Mouse (Mus musculus) intestine, embryonic 15.5 days (tissue): ENCODE measurements at regions not wholly inside any gene's neighbourhood (a gene's known extent, or its start where the extent isn't known, plus 50 kb on each side); places are given as distances from the start of the nearest gene placed in this dataset.

Experiments used
- ATAC-seq: fragments of 200-750 bp; cut with Nextera tagmentation; 2 replicates; pipeline ENCODE4 v1.8.0; 2017; ENCODE audit warnings: moderate TSS enrichment, moderate library complexity
- H3K27ac ChIP-seq: fragments of 300-500 bp; sonication (generic); 2 replicates; pipeline ENCODE4 v1.5.1; 2015; ENCODE audit warnings: mild to moderate bottlenecking, inconsistent platforms
- H3K27me3 ChIP-seq: fragments of 300-500 bp; sonication (generic); replicated peaks from 2 replicates; pipeline ENCODE4 v1.6.1; 2015; ENCODE audit warnings: inconsistent platforms
- H3K36me3 ChIP-seq: fragments of 300-500 bp; sonication (generic); 2 replicates; pipeline ENCODE4 v1.6.1; 2015; ENCODE audit warnings: inconsistent platforms
- H3K4me1 ChIP-seq: fragments of 300-500 bp; sonication (generic); replicated peaks from 2 replicates; pipeline ENCODE4 v1.6.1; 2015; ENCODE audit warnings: inconsistent platforms
- H3K4me2 ChIP-seq: fragments of 300-500 bp; sonication (generic); replicated peaks from 2 replicates; pipeline ENCODE4 v1.6.1; 2015; ENCODE audit warnings: mild to moderate bottlenecking, inconsistent platforms
- H3K4me3 ChIP-seq: fragments of 300-500 bp; sonication (generic); replicated peaks from 2 replicates; pipeline ENCODE4 v1.5.1; 2015; ENCODE audit warnings: inconsistent platforms
- H3K9ac ChIP-seq: fragments of 300-500 bp; sonication (generic); 2 replicates; pipeline ENCODE4 v1.6.1; 2015; ENCODE audit warnings: inconsistent platforms
- H3K9me3 ChIP-seq: fragments of 300-500 bp; sonication (generic); 2 replicates; pipeline ENCODE4 v1.6.1; 2016; ENCODE audit warnings: inconsistent platforms
- WGBS: fragments of 180-500 bp; shearing (Covaris S2); methylation state at CpG from one replicate; pipeline ENCODE4 v1.1.7; 2015; 5-methylcytosine and 5-hydroxymethylcytosine counted together

DNA sequence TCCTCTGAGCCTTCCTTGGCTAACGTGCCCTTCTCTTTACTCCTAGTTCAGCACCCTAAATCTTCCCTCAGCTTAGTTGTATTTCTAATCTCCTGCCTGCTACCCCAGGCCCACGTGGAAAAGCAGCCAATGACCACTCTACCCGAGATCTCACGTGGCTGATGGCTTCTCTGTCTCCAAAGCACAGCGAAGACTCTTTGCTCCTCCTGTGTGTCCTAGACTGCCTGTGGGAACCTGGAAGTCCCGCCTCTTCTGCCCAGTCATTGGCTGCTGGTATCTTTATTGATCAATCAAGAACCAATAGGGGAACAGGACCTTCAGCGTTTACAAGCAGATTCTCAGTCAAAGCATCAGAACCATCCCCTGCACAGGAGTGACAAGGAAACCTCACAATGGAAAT is 54.8 kb downstream of the Gm19935 start:
- no peak for ATAC-seq
- no peaks in the 10 kb centered on the region for H3K36me3 ChIP-seq
- H3K27me3 ChIP-seq, result no peaks in the 10 kb centered on the region
- no peaks in the 10 kb centered on the region for H3K9me3 ChIP-seq
- H3K4me3 ChIP-seq, result no peak overlapping the region
- H3K9ac ChIP-seq, result no peak overlapping the region
- no peaks in the 10 kb centered on the region for H3K4me1 ChIP-seq
- WGBS, result 80% methylated on average over 7 of the region's 7 CpGs
- H3K27ac ChIP-seq, result no peak overlapping the region
- H3K4me2 ChIP-seq, result no peak overlapping the region

GRCm38 (mm10) chr8:90761947-90762346 is 55.2 kb downstream of the Gm19935 start:
- Histone ChIP-seq H3K36me3 (no peaks in the 10 kb centered on the region), H3K27me3 (no peaks in the 10 kb centered on the region), H3K4me3 (no peak overlapping the region), H3K9me3 (no peaks in the 10 kb centered on the region), H3K9ac (no peak overlapping the region), H3K4me2 (no peak overlapping the region), H3K4me1 (no peaks in the 10 kb centered on the region), H3K27ac (no peak overlapping the region)
- 80% methylated on average over 5 of the region's 5 CpGs for WGBS
- no peak for ATAC-seq

GRCm38 (mm10) chr8:90761446-90761845 is 55.7 kb downstream of the Gm19935 start:
- 86% methylated on average over 4 of the region's 4 CpGs for WGBS
- H3K36me3 ChIP-seq, result no peaks in the 10 kb centered on the region
- no peak overlapping the region for H3K27ac ChIP-seq
- H3K9me3 ChIP-seq, result no peaks in the 10 kb centered on the region
- no peak overlapping the region for H3K9ac ChIP-seq
- no peak overlapping the region for H3K4me2 ChIP-seq
- ATAC-seq, result no peak
- no peak overlapping the region for H3K4me3 ChIP-seq
- H3K4me1 ChIP-seq, result no peaks in the 10 kb centered on the region
- no peaks in the 10 kb centered on the region for H3K27me3 ChIP-seq

GRCm38 (mm10) chr8:90759531-90759930 is 57.7 kb downstream of the Gm19935 start:
- no peak overlapping the region for H3K27ac ChIP-seq
- no peak for ATAC-seq
- no peaks in the 10 kb centered on the region for H3K27me3 ChIP-seq
- H3K9ac ChIP-seq, result no peak overlapping the region
- no peaks in the 10 kb centered on the region for H3K9me3 ChIP-seq
- H3K36me3 ChIP-seq, result no peaks in the 10 kb centered on the region
- no peaks in the 10 kb centered on the region for H3K4me1 ChIP-seq
- no peak overlapping the region for H3K4me3 ChIP-seq
- 86% methylated on average over 9 of the region's 9 CpGs for WGBS
- no peak overlapping the region for H3K4me2 ChIP-seq

- ATAC-seq, result no peak
- Histone ChIP-seq H3K4me3 (no peak overlapping the region), H3K27me3 (no peaks in the 10 kb centered on the region), H3K9ac (no peak overlapping the region), H3K36me3 (no peaks in the 10 kb centered on the region), H3K4me2 (no peak overlapping the region), H3K4me1 (no peaks in the 10 kb centered on the region), H3K27ac (no peak overlapping the region), H3K9me3 (no peaks in the 10 kb centered on the region)
- WGBS, result 78% methylated on average over 4 of the region's 4 CpGs
Observed at GRCm38 (mm10) chr8:90755020-90755419, 62.2 kb downstream of the Gm19935 start.

- no peak overlapping the region for H3K4me2 ChIP-seq
- 91% methylated on average over 2 of the region's 2 CpGs for WGBS
- H3K9ac ChIP-seq, result no peak overlapping the region
- ATAC-seq, result no peak
- H3K4me1 ChIP-seq, result no peaks in the 10 kb centered on the region
- no peaks in the 10 kb centered on the region for H3K36me3 ChIP-seq
- H3K9me3 ChIP-seq, result no peaks in the 10 kb centered on the region
- no peaks in the 10 kb centered on the region for H3K27me3 ChIP-seq
- no peak overlapping the region for H3K27ac ChIP-seq
- no peak overlapping the region for H3K4me3 ChIP-seq
Observed at GRCm38 (mm10) chr8:90743546-90743945, 73.6 kb downstream of the Gm19935 start.

DNA sequence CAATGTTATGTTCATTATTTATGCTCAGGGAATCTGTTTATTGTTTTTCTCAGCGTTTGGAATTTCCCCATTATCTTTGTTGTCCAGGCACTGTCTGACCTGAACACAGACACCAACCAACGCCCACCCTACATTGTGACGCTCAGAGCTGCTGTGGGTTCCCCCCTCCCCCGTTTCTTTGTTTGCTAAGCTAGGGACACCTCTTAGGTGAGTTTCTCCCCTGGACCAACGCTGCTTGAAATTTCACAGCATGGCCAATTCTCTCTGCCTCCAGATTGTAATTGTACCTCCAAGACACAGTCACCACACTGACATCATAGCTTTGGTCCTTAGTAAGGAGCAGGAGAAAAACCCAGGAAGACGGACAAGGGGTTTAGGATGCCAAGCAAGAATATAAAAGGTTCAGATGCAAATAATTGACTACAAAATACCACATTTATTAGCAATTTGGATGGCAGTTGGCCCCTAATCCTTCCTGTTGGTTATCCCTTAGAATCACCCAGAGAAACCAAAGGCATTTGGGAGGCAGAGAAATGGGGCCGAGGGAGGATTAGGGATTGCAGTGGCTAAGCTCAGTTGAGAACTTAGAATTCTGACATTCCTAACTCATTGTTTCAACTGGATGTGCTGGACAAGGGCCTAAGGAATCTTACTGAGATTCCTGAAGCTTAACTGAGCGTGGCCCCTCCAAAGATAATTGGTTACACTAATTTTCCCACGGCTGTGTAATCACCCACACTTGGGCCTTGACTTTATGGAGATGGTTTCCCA is 76.0 kb downstream of the Gm19935 start:
- Histone ChIP-seq H3K27ac (no peak overlapping the region), H3K9me3 (no peaks in the 10 kb centered on the region), H3K27me3 (no peaks in the 10 kb centered on the region), H3K4me1 (no peaks in the 10 kb centered on the region), H3K9ac (no peak overlapping the region), H3K36me3 (no peaks in the 10 kb centered on the region), H3K4me2 (no peak overlapping the region), H3K4me3 (no peak overlapping the region)
- WGBS, result 59% methylated on average over 9 of the region's 9 CpGs
- ATAC-seq, result no peak

- no peak overlapping the region for H3K9ac ChIP-seq
- no peaks in the 10 kb centered on the region for H3K4me1 ChIP-seq
- no peak for ATAC-seq
- H3K9me3 ChIP-seq, result no peaks in the 10 kb centered on the region
- H3K4me3 ChIP-seq, result no peak overlapping the region
- no peak overlapping the region for H3K4me2 ChIP-seq
- H3K27ac ChIP-seq, result no peak overlapping the region
- H3K36me3 ChIP-seq, result no peaks in the 10 kb centered on the region
- 74% methylated on average over 2 of the region's 2 CpGs for WGBS
- H3K27me3 ChIP-seq, result no peaks in the 10 kb centered on the region
Observed at GRCm38 (mm10) chr8:90740302-90740962, 76.8 kb downstream of the Gm19935 start.

GRCm38 (mm10) chr8:90728011-90728410 is 89.2 kb downstream of the Gm19935 start:
- H3K4me3 ChIP-seq, result no peak overlapping the region
- H3K4me2 ChIP-seq, result no peak overlapping the region
- WGBS, result 47% methylated on average over 1 of the region's 1 CpGs
- ATAC-seq, result no peak
- H3K9ac ChIP-seq, result no peak overlapping the region
- H3K9me3 ChIP-seq, result no peaks in the 10 kb centered on the region
- no peaks in the 10 kb centered on the region for H3K27me3 ChIP-seq
- H3K36me3 ChIP-seq, result no peaks in the 10 kb centered on the region
- no peak overlapping the region for H3K27ac ChIP-seq
- no peaks in the 10 kb centered on the region for H3K4me1 ChIP-seq

DNA sequence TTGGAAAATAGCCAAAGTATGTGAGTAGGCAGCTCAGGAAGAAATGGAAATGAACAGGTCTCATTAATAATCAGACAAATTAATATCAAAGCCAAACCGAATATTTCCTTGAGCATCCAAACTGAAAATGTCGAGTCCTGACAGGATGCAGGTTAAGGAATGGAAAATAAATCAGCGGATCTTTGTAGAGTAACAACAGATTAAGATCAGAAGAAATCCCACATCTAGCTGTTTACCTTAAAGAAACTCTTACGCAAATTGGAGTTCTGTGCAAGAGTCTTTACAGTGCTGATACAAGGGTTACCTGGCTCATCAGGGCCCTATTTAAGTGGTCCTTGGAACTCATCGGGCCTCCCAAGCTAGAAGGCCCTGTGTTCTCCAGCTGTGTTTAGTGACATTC is 92.0 kb downstream of the Gm19935 start:
- Histone ChIP-seq H3K4me2 (no peak overlapping the region), H3K9me3 (no peaks in the 10 kb centered on the region), H3K27me3 (no peaks in the 10 kb centered on the region), H3K36me3 (no peaks in the 10 kb centered on the region), H3K27ac (no peak overlapping the region), H3K9ac (no peak overlapping the region), H3K4me1 (no peaks in the 10 kb centered on the region), H3K4me3 (no peak overlapping the region)
- no peak for ATAC-seq
- WGBS, result 90% methylated on average over 5 of the region's 5 CpGs

DNA sequence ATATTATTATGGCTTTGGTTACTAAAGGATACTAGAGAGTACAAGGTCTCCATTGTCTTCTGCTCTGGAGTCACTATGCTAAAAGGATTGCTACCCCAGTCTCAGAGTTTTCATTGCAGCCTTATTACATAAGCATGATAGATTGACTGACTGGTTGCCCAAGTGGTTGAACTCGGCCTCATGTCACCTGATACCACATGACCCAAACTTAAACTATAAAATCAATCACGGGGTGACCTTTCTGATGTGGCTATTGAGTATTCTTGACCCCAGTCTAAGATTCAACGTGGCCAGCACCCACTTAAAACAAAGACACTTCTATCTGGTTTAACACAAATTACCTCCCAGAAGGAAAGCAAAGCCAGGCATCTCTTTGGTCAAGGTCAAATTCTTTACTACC is 100.8 kb downstream of the Gm19935 start:
- Histone ChIP-seq H3K9ac (no peak overlapping the region), H3K4me2 (no peak overlapping the region), H3K9me3 (no peaks in the 10 kb centered on the region), H3K27me3 (no peaks in the 10 kb centered on the region), H3K4me3 (no peak overlapping the region), H3K36me3 (no peaks in the 10 kb centered on the region), H3K4me1 (no peaks in the 10 kb centered on the region), H3K27ac (no peak overlapping the region)
- WGBS, result 32% methylated on average over 3 of the region's 3 CpGs
- no peak for ATAC-seq

GRCm38 (mm10) chr8:90708524-90708923 is 108.7 kb downstream of the Gm19935 start:
- Histone ChIP-seq H3K4me2 (no peak overlapping the region), H3K27ac (no peak overlapping the region), H3K36me3 (no peaks in the 10 kb centered on the region), H3K4me3 (no peak overlapping the region), H3K4me1 (no peaks in the 10 kb centered on the region), H3K27me3 (no peaks in the 10 kb centered on the region), H3K9ac (no peak overlapping the region), H3K9me3 (no peaks in the 10 kb centered on the region)
- 7% methylated on average over 5 of the region's 5 CpGs for WGBS
- ATAC-seq, result 0 out of 2 replicates have a peak, but pooled peaks have one; percentile 49

GRCm38 (mm10) chr8:90692516-90692915 is 124.7 kb downstream of the Gm19935 start:
- H3K27ac ChIP-seq, result no peak overlapping the region
- no peak overlapping the region for H3K4me2 ChIP-seq
- no peaks in the 10 kb centered on the region for H3K4me1 ChIP-seq
- H3K4me3 ChIP-seq, result no peak overlapping the region
- 93% methylated on average over 3 of the region's 3 CpGs for WGBS
- no peak for ATAC-seq
- no peaks in the 10 kb centered on the region for H3K27me3 ChIP-seq
- H3K9ac ChIP-seq, result no peak overlapping the region
- H3K9me3 ChIP-seq, result no peaks in the 10 kb centered on the region
- no peaks in the 10 kb centered on the region for H3K36me3 ChIP-seq
